Mouse (Mus musculus) heart, postnatal 0 days (tissue): Measurements from ENCODE around the gene Nnmt.

Experiments used
- CTCF ChIP-seq: IDR thresholded peaks from 2 replicates; pipeline ENCODE4 v1.5.1; 2016; ENCODE audit warnings: antibody characterized with exemption, control low read depth, low read depth
- EP300 ChIP-seq: IDR thresholded peaks from 2 replicates; pipeline ENCODE4 v1.6.1; 2016; ENCODE audit warnings: antibody characterized with exemption, low read depth

DNA sequence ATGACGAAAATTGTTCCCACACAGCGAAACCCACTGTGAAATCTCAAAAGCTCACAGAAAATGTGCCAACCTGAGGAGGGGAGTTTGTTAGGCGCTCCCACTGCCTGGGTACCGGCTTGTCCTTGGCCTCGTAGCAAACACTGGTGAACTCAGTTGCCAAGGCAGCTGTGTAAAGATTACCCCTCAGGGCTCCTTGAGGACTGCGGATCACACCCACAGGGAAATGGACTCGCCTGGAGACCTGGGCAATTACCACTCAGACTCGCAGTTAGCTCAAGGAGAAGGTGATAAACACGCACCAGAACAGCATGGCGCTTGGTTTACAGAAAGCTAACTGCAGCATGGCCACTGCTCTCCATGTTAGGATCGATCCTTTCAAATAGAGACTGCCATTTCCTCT is 8.0 kb downstream of the Nnmt start:
- TF ChIP-seq CTCF (no peak), EP300 (no peak)
